Mouse (Mus musculus) kidney, postnatal 25 days (tissue): ENCODE results near the gene Pkd1l3.

Experiments
- DNase-seq, 2 experiments: peaks; one replicate each; pipeline ENCODE4 v3.0.0; 2021; ENCODE audit warnings: mixed read lengths in 2 of 2

The Pkd1l3 gene

GRCm38 (mm10) chr8:109632498-109632897 lies 18.2 kb downstream of the Pkd1l3 start:
- DNase-seq = no peak

GRCm38 (mm10) chr8:109635146-109635545 lies 20.8 kb downstream of the Pkd1l3 start:
- DNase-seq = no peak

GRCm38 (mm10) chr8:109638851-109639250 lies 24.5 kb downstream of the Pkd1l3 start:
- DNase-seq = no peak

GRCm38 (mm10) chr8:109640410-109640809 lies 26.1 kb downstream of the Pkd1l3 start:
- no peak for DNase-seq

GRCm38 (mm10) chr8:109641236-109641635 lies 26.9 kb downstream of the Pkd1l3 start:
- no peak for DNase-seq

- no peak for DNase-seq
Observed at GRCm38 (mm10) chr8:109647331-109647730, 33.0 kb downstream of the Pkd1l3 start.

- DNase-seq = no peak
Observed at GRCm38 (mm10) chr8:109648469-109648868, 34.2 kb downstream of the Pkd1l3 start.

- no peak for DNase-seq
Observed at GRCm38 (mm10) chr8:109650801-109651200, 36.5 kb downstream of the Pkd1l3 start.

- no peak for DNase-seq
Observed at GRCm38 (mm10) chr8:109656860-109657259, 42.5 kb downstream of the Pkd1l3 start.

- no peak for DNase-seq
Observed at GRCm38 (mm10) chr8:109662328-109662727, 48.0 kb downstream of the Pkd1l3 start.

- DNase-seq = no peak
Observed at GRCm38 (mm10) chr8:109666616-109667015, 52.3 kb downstream of the Pkd1l3 start.

GRCm38 (mm10) chr8:109672656-109673055 lies 58.3 kb downstream of the Pkd1l3 start:
- no peak for DNase-seq

GRCm38 (mm10) chr8:109673596-109673995 lies 59.3 kb downstream of the Pkd1l3 start:
- peak; percentile 42 to 66 for DNase-seq

GRCm38 (mm10) chr8:109675896-109676643 lies 61.8 kb downstream of the Pkd1l3 start:
- DNase-seq = no peak

- no peak for DNase-seq
Observed at GRCm38 (mm10) chr8:109681535-109681934, 67.2 kb downstream of the Pkd1l3 start.

GRCm38 (mm10) chr8:109682120-109682519 lies 67.8 kb downstream of the Pkd1l3 start:
- no peak for DNase-seq

- DNase-seq = no peak
Observed at GRCm38 (mm10) chr8:109687248-109687647, 72.9 kb downstream of the Pkd1l3 start.

- DNase-seq = no peak
Observed at GRCm38 (mm10) chr8:109691769-109692168, 77.5 kb downstream of the Pkd1l3 start.

GRCm38 (mm10) chr8:109692443-109693145 lies 78.3 kb downstream of the Pkd1l3 start:
- DNase-seq = peak; percentile 46 to 79

- DNase-seq = peak; percentile 99
Observed at GRCm38 (mm10) chr8:109693146-109693900, 79.0 kb downstream of the Pkd1l3 start, which contains the start of gene Ist1. Ist1 (minus strand) TSS chr8:109693260.

GRCm38 (mm10) chr8:109694154-109694553 lies 79.8 kb downstream of the Pkd1l3 start:
- no peak for DNase-seq

- DNase-seq = no peak
Observed at GRCm38 (mm10) chr8:109697754-109698153, 83.4 kb downstream of the Pkd1l3 start.

GRCm38 (mm10) chr8:109698477-109698876 lies 84.2 kb downstream of the Pkd1l3 start:
- DNase-seq = no peak
